Mouse (Mus musculus) liver, embryonic 14.5 days (tissue): Measurements from ENCODE around the gene Clk4.

Experiments used
- CTCF ChIP-seq: IDR thresholded peaks from 2 replicates; pipeline ENCODE4 v1.5.1; 2016; ENCODE audit warnings: antibody characterized with exemption, low read depth, control low read depth
- EP300 ChIP-seq: IDR thresholded peaks from 2 replicates; pipeline ENCODE4 v1.6.1; 2016; ENCODE audit warnings: antibody characterized with exemption, low read depth

DNA sequence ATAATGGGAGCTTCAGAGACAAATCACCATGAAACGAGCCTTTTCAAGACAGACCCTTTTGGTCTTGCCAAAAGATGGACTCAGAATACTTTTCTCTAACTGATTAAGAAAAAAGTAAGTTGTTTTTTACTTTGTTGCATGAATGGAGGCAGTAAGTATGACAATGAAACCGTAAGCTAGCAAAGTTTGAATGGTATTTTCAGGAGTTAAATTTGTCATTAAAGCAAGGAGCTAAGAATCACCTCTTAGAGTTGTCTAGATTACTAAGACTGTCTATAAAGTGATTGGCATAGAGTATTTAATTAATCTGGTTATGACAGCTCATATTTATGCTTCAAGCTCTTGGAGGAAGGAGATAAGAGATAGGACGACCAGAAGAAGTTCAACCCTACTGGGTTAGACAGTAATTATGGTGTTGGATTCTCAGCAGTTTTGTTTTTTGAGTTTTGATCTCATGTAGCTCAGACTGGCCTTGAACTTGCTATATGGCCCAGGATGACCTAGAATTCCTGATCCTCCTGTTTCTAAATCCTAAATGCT is at the start of gene Clk4:
- TF ChIP-seq CTCF (no peak), EP300 (no peak)
